Mouse (Mus musculus) 416B (cell line): ENCODE measurements around the gene H2-M2.
"Not testable (repeated sequence)": the region's sequence is repeated elsewhere in the genome, so short reads cannot be mapped to it uniquely, and the experiment has no call there.

ENCODE experiments used
- DNase-seq: peaks from one replicate; pipeline ENCODE4 v3.0.0; 2011; ENCODE audit warnings: low read depth

H2-M2 gene

GRCm38 (mm10) chr17:37483452-37483851 is at the start of gene H2-M2:
Gene H2-M2, minus strand, starts transcription at chr17:37483552.
- DNase-seq: no peak

- not testable (repeated sequence) for DNase-seq
These were observed 42.1 kb upstream of the H2-M2 start for GRCm38 (mm10) chr17:37525427-37525826.

GRCm38 (mm10) chr17:37524612-37525011 is 41.3 kb upstream of the H2-M2 start:
- DNase-seq: not testable (repeated sequence)

GRCm38 (mm10) chr17:37507730-37508129 is 24.4 kb upstream of the H2-M2 start, which contains the start of gene Olfr111:
Gene Olfr111, plus strand, starts transcription at chr17:37508030.
- DNase-seq: no peak

- DNase-seq: no peak
These were observed 8.7 kb upstream of the H2-M2 start, which contains the start of gene Olfr110 for GRCm38 (mm10) chr17:37491930-37492518. Gene Olfr110, plus strand, starts transcription at chr17:37492468.

GRCm38 (mm10) chr17:37458616-37459015 is 24.7 kb downstream of the H2-M2 start, which contains the start of gene Olfr109:
Gene Olfr109, plus strand, starts transcription at chr17:37458916.
- DNase-seq: no peak

GRCm38 (mm10) chr17:37445180-37445579 is 38.2 kb downstream of the H2-M2 start, which contains the start of gene Olfr108:
Gene Olfr108, plus strand, starts transcription at chr17:37445480.
- no peak for DNase-seq
